Mouse (Mus musculus) heart, embryonic 14.5 days (tissue): ENCODE measurements around the gene Casp7. TPM values are rescaled to one million over a fixed set of nuclear protein-coding genes. Genes with fewer than 3 reads are reported as not detected.

Experiments
- ATAC-seq: fragments of 200-750 bp; cut with Nextera tagmentation; 2 replicates; pipeline ENCODE4 v1.8.0; 2017; ENCODE audit warnings: low read depth, moderate TSS enrichment; ENCODE audit not compliant: insufficient number of reproducible peaks, insufficient read depth, low FRiP score
- H3K27ac ChIP-seq, 2 experiments: fragments of 200-500 bp in 1 of 2; fragments of 300-500 bp in 1 of 2; sonication (generic) in 1 of 2; replicated peaks in 1 of 2; 2 replicates each; pipeline ENCODE4 v1.5.1; 2012 to 2014; ENCODE audit warnings: low read depth in 2 of 2, low read length in 2 of 2, control low read depth in 1 of 2, mild to moderate bottlenecking in 1 of 2, mixed read lengths in 1 of 2; ENCODE audit not compliant: control insufficient read depth in 1 of 2, insufficient read depth in 1 of 2
- H3K27me3 ChIP-seq: fragments of 300-500 bp; sonication (generic); 2 replicates; pipeline ENCODE4 v1.6.1; 2014; ENCODE audit warnings: mild to moderate bottlenecking, low read length, control low read depth; ENCODE audit not compliant: control insufficient read depth, insufficient read depth
- H3K36me3 ChIP-seq: fragments of 300-500 bp; sonication (generic); 2 replicates; pipeline ENCODE4 v1.6.1; 2014; ENCODE audit warnings: mild to moderate bottlenecking, control low read depth, low read length, mixed read lengths; ENCODE audit not compliant: control insufficient read depth, insufficient read depth
- H3K4me1 ChIP-seq, 2 experiments: fragments of 200-500 bp in 1 of 2; fragments of 300-500 bp in 1 of 2; sonication (generic) in 1 of 2; 2 replicates each; pipeline ENCODE4 v1.6.1; 2012 to 2014; ENCODE audit warnings: low read length in 2 of 2, control low read depth in 1 of 2, mixed read lengths in 1 of 2; ENCODE audit not compliant: control insufficient read depth in 2 of 2, insufficient read depth in 2 of 2
- H3K4me2 ChIP-seq: fragments of 300-500 bp; sonication (generic); 2 replicates; pipeline ENCODE4 v1.6.1; 2014; ENCODE audit warnings: mild to moderate bottlenecking, low read length
- H3K4me3 ChIP-seq, 2 experiments: fragments of 200-500 bp in 1 of 2; fragments of 300-500 bp in 1 of 2; sonication (generic) in 1 of 2; 2 replicates each; pipeline ENCODE4 v1.5.1; 2012 to 2014; ENCODE audit warnings: low read length in 2 of 2, mild to moderate bottlenecking in 2 of 2, control low read depth in 1 of 2, low read depth in 1 of 2, moderate library complexity in 1 of 2; ENCODE audit not compliant: control insufficient read depth in 1 of 2, insufficient read depth in 1 of 2
- H3K9ac ChIP-seq: fragments of 300-500 bp; sonication (generic); 2 replicates; pipeline ENCODE4 v1.6.1; 2014; ENCODE audit warnings: mild to moderate bottlenecking, low read length
- H3K9me3 ChIP-seq: fragments of 300-500 bp; sonication (generic); 2 replicates; pipeline ENCODE4 v1.6.1; 2016; ENCODE audit warnings: low read length, control low read depth; ENCODE audit not compliant: control insufficient read depth
- WGBS: fragments of 180-500 bp; shearing (Covaris S2); extraction: QIAGEN DNeasy Blood & Tissue Kit; methylation state at CpG from one replicate; pipeline ENCODE4 v1.1.7; 2014; 5-methylcytosine and 5-hydroxymethylcytosine counted together
- polyA plus RNA-seq: library from polyadenylated mRNA; unstranded; fragments of >200 nt; fragmentation: Nextera tagmentation; extraction: Ambion mirVana; gene quantifications from 2 replicates; pipeline ENCODE4 v1.2.1, GENCODE M21; 2014

The Casp7 gene
- polyA plus RNA-seq, 1 experiment from 2014 or later = 28.6 TPM

DNA sequence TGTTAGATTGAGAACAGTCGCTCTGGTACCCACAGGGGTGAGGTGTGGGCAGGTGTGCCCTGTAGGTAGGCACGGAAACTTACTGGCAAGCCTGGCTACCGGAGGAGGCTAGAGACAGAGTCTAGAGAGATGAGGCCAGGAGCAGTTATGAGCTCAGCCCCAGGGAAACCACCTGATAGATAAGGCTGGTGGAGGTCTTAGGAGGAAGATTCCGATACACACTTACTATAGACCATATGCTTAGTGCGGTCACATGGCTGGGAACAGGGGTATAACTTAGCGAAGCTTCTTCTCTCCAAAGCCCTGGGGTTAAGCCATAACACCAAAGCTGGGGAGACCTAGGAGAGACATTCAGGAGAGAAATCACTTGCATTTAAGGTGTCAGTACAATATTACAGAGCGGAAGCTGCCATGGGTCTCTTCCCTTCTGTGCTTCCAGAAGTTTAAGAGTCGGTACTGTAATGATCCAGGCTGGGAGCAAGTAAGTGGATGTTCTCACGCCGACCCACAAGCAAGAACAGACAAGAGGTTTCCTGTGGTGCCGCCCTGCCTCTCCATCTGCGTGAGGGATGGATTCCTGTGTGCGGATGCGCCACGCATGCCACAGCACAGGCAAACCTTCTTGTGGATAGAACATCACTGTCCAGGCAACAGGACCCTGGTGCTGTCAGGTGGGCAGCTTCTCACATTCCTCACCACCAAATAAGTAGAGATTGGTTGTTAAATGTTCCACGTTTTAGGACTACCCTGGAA is 1.6 kb upstream of the Casp7 start:
- WGBS = 84% methylated on average over 16 of the region's 16 CpGs
- Histone ChIP-seq H3K36me3 (no peaks in the 10 kb centered on the region), H3K4me2 (no peak overlapping the region), H3K27me3 (no peaks in the 10 kb centered on the region), H3K9me3 (no peaks in the 10 kb centered on the region), H3K4me3 (no peak overlapping the region), H3K4me1 (peaks cover 36 to 38% of the 10 kb centered on the region in 2 experiments), H3K9ac (no peak overlapping the region), H3K27ac (no peak overlapping the region)
- no peak for ATAC-seq

DNA sequence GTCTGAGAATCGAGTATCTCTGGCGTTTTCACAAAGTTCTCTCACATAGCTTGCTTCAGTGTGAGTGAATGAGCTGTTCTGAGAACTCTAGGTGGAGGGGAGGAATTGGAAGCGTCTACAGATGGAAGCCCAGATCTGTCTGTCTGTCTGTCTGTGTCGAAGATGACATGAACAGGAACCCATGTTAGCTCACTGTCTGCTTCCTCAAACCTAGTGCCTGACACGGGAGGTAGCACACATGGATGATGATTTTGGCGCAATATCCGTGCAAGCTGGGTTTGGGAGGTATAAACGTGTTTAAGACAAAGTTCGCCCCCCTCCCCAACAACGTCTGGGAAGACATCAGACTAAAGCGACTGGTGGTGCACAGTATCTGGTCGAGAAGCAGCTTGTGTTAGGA is 702 bp upstream of the Casp7 start:
- peak overlapping the region; percentile 62 to 67 for H3K4me3 ChIP-seq
- no peaks in the 10 kb centered on the region for H3K9me3 ChIP-seq
- H3K27me3 ChIP-seq = no peaks in the 10 kb centered on the region
- peaks cover 29 to 32% of the 10 kb centered on the region in 2 experiments for H3K4me1 ChIP-seq
- ATAC-seq = no peak
- H3K36me3 ChIP-seq = no peaks in the 10 kb centered on the region
- H3K4me2 ChIP-seq = peak overlapping the region; percentile 77
- H3K27ac ChIP-seq = peak overlapping the region in 1 of 2 experiments; percentile 90; a peak in 1 of 4 replicates
- 45% methylated on average over 12 of the region's 12 CpGs for WGBS
- H3K9ac ChIP-seq = peak overlapping the region; percentile 89

DNA sequence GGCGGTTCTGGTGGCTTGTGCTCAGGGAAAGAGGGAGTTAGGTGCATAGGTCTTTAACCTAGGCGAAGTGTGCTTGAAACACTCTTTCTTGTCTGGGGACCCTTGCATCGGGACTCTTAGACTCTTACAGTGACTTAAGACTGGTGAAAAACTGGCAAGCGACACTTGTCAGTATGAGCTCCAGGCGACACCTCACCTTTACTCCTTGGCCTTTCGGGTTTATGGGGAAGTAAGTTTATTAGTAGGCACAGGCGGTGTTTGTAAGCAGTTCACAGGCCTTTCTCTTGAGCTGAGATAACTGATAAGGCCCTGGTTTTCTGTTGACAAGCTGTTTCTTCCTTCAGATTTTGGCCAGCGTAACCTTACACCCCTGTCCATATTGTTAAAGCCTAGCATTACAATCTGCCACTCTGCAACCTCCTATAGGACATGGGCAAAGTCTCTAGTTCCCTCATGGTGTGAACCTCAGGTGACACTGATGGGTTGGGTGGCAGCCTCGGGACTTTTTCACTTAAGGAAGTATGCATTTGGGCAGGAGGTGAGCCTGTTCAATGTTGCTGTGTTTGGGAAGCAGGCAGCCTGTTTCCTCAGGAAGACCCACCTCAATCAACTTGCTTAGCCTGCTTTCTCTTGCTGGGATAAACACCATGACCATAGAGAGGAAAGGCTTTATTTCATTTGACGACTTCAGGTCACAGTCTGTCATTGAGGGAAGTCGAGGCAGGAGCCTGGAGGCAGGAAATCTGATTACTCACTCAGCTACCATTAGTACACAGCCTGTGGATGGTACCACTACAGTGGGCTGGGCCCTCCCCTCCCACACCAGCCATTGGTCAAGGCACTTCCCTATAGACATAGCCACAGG is 966 bp downstream of the Casp7 start:
- no peaks in the 10 kb centered on the region for H3K27me3 ChIP-seq
- H3K4me3 ChIP-seq = peak overlapping the region; percentile 62 to 67
- peak overlapping the region; percentile 77 for H3K4me2 ChIP-seq
- 45% methylated on average over 11 of the region's 11 CpGs for WGBS
- peak overlapping the region; percentile 89 for H3K9ac ChIP-seq
- ATAC-seq = no peak
- peaks cover 3% of the 10 kb centered on the region; the same call in 1 of the 2 replicates for H3K36me3 ChIP-seq
- peaks cover 17 to 23% of the 10 kb centered on the region in 2 experiments for H3K4me1 ChIP-seq
- no peaks in the 10 kb centered on the region for H3K9me3 ChIP-seq
- peak overlapping the region; percentile 76 to 90 for H3K27ac ChIP-seq

DNA sequence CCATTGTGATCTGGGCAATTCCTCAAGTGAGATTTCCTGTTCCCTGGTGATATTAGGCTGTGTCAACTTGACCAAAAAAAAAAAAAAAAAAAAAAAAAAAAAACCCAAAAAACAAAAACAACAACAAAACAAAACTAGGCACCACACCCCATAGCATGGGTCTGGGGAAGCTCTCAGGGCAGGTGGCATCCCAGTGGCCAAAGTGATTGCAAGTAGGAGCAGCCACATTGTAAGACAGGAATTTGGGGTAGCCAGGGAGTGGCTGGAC is 1.5 kb downstream of the Casp7 start:
- H3K4me2 ChIP-seq = no peak overlapping the region; the same call in 1 of the 2 replicates
- H3K36me3 ChIP-seq = peaks cover 3% of the 10 kb centered on the region; the same call in 1 of the 2 replicates
- no peak overlapping the region for H3K9ac ChIP-seq
- H3K27me3 ChIP-seq = no peaks in the 10 kb centered on the region
- ATAC-seq = no peak
- H3K27ac ChIP-seq = no peak overlapping the region
- H3K4me1 ChIP-seq = peaks cover 16 to 23% of the 10 kb centered on the region in 2 experiments
- no peak overlapping the region for H3K4me3 ChIP-seq
- no peaks in the 10 kb centered on the region for H3K9me3 ChIP-seq

DNA sequence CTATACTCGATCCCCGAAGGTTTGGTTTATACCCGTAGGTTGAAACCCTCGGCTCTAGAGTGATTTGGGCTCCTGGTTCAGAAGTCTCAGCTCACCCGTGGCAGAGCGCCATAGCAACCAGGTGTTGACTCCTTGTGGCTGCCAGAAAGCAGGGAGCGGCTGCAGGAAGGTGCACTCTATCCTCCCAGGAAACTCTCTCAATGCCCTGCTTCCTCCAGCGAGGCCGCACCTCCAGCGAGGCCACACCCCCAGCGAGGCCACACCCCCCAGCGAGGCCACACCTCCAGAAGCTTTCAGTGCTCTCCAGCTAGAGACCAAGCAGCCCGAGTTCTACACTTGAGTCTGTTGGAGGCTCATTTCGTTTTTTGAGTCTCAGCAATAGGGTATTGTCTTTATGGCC is 3.3 kb downstream of the Casp7 start:
- WGBS = 44% methylated on average over 14 of the region's 14 CpGs
- peaks cover 15% of the 10 kb centered on the region for H3K36me3 ChIP-seq
- H3K27ac ChIP-seq = no peak overlapping the region
- H3K4me2 ChIP-seq = no peak overlapping the region
- ATAC-seq = no peak
- H3K9ac ChIP-seq = no peak overlapping the region
- no peaks in the 10 kb centered on the region for H3K27me3 ChIP-seq
- H3K9me3 ChIP-seq = no peaks in the 10 kb centered on the region
- peaks cover 14 to 21% of the 10 kb centered on the region in 2 experiments for H3K4me1 ChIP-seq
- no peak overlapping the region for H3K4me3 ChIP-seq

DNA sequence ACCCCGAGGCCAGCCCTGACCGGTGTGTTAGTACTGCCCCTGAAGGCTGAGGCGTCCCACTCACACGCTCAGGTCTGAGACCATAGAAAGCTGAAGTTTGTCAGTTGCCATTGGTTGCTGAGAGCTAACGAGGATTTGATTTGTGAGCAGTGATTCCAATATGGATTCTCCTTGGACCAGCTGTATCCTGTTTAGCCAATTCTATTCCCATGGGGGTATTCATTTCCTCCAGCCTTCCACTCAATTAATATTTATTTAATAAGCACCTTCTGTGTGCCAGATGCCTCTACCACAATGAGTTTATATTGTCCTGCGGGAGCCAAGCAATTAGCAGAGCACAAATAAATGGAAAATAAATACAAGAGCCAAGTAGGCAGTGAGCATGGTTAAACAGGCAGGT is 4.9 kb downstream of the Casp7 start:
- WGBS = 88% methylated on average over 6 of the region's 6 CpGs
- peaks cover 30% of the 10 kb centered on the region for H3K36me3 ChIP-seq
- H3K27me3 ChIP-seq = no peaks in the 10 kb centered on the region
- H3K4me1 ChIP-seq = peaks cover 12 to 17% of the 10 kb centered on the region in 2 experiments
- no peak for ATAC-seq
- no peak overlapping the region for H3K9ac ChIP-seq
- H3K27ac ChIP-seq = no peak overlapping the region
- H3K9me3 ChIP-seq = no peaks in the 10 kb centered on the region
- no peak overlapping the region for H3K4me3 ChIP-seq
- no peak overlapping the region for H3K4me2 ChIP-seq

DNA sequence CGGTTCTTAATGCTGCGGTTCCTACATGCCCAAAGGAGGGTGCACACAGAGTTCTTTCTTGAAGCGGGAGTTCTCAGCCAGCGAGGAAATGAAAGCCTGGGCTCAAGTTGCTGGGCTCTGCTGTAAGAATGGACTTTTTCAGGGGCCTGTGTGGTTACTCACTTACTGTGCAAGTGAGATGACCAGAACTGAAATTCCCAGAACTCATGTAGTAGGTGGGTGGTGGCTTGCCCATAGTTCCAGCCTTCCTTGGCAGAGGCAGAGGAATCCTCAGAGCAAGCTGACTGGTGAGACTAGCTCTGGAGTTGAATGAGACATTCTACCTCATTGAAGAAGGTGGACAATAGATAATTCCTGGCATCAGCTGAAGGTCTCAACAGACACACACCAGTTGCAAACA is 8.9 kb downstream of the Casp7 start:
- no peaks in the 10 kb centered on the region for H3K27me3 ChIP-seq
- no peaks in the 10 kb centered on the region for H3K9me3 ChIP-seq
- peaks cover 60% of the 10 kb centered on the region for H3K36me3 ChIP-seq
- ATAC-seq = no peak
- H3K27ac ChIP-seq = no peak overlapping the region
- H3K4me1 ChIP-seq = peaks cover 3% of the 10 kb centered on the region in 2 experiments; a peak in 3 of 4 replicates
- no peak overlapping the region for H3K4me3 ChIP-seq
- H3K4me2 ChIP-seq = no peak overlapping the region
- 95% methylated on average over 4 of the region's 4 CpGs for WGBS
- no peak overlapping the region for H3K9ac ChIP-seq
